Mouse (Mus musculus): ENCODE results near the gene Trim47.

DNA sequence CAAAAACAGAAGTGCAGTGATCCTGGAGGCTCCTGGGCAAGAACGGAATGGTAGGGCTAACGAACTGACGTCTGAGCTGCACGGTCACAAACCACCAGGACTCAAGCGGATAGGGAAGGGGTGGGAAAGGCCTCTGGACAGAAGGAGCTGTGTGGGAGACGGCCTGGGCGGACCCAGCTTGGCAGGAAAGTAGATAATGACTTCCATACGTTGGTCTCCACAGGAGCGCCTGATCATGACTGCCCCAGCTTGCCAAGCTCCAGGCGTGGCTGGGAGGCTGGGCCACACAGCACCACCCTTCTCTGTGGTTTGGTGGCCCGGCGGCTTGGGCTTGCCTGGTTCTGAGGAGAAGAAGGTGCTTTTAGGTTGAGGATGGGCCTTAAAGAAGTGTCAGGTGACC, 9.8 kb downstream of the Trim47 start:
- TF ChIP-seq CTCF (IDR thresholded peaks at IDR 0.05; ENCODE audit: low read depth) (no peak), EP300 (IDR thresholded peaks at IDR 0.05; ENCODE audit: low read depth) (no peak)

Measured in heart, postnatal 0 days (tissue).